Mouse (Mus musculus) lung, embryonic 16.5 days (tissue): ENCODE data around the gene Ssbp2. TPM values are rescaled to one million over a fixed set of nuclear protein-coding genes. Genes with fewer than 3 reads are reported as not detected.

Source experiments
- ATAC-seq: fragments of 200-750 bp; cut with Nextera tagmentation; 2 replicates; pipeline ENCODE4 v1.8.0; 2017; ENCODE audit warnings: low read depth, mild to moderate bottlenecking, moderate library complexity
- H3K27ac ChIP-seq: fragments of 300-500 bp; sonication (generic); 2 replicates; pipeline ENCODE4 v1.5.1; 2014; ENCODE audit warnings: mild to moderate bottlenecking, control low read depth, low read length
- H3K27me3 ChIP-seq: fragments of 300-500 bp; sonication (generic); 2 replicates; pipeline ENCODE4 v1.6.1; 2014; ENCODE audit warnings: low read depth, low read length, mixed read lengths; ENCODE audit not compliant: control insufficient read depth, insufficient read depth
- H3K36me3 ChIP-seq: fragments of 300-500 bp; sonication (generic); 2 replicates; pipeline ENCODE4 v1.6.1; 2014; ENCODE audit warnings: low read length; ENCODE audit not compliant: control insufficient read depth, insufficient read depth
- H3K4me1 ChIP-seq: fragments of 300-500 bp; sonication (generic); replicated peaks from 2 replicates; pipeline ENCODE4 v1.6.1; 2014; ENCODE audit warnings: low read length, mixed read lengths; ENCODE audit not compliant: control insufficient read depth, insufficient read depth
- H3K4me2 ChIP-seq: fragments of 300-500 bp; sonication (generic); 2 replicates; pipeline ENCODE4 v1.6.1; 2014; ENCODE audit warnings: low read depth, low read length, control low read depth
- H3K4me3 ChIP-seq: fragments of 300-500 bp; sonication (generic); 2 replicates; pipeline ENCODE4 v1.5.1; 2014; ENCODE audit warnings: mild to moderate bottlenecking, low read length, control low read depth
- H3K9ac ChIP-seq: fragments of 300-500 bp; sonication (generic); 2 replicates; pipeline ENCODE4 v1.6.1; 2014; ENCODE audit warnings: low read length, control low read depth
- H3K9me3 ChIP-seq: fragments of 300-500 bp; sonication (generic); 2 replicates; pipeline ENCODE4 v1.6.1; 2016; ENCODE audit warnings: low read length; ENCODE audit not compliant: control insufficient read depth
- WGBS: fragments of 180-500 bp; shearing (Covaris S2); extraction: QIAGEN DNeasy Blood & Tissue Kit; methylation state at CpG from one replicate; pipeline ENCODE4 v1.1.7; 2014; 5-methylcytosine and 5-hydroxymethylcytosine counted together
- microRNA-seq: library from miRNA; unstranded; fragments of <30 nt; microRNA quantifications from one replicate; pipeline ENCODE4, GENCODE M21; 2016
- polyA plus RNA-seq: library from polyadenylated mRNA; unstranded; fragments of >200 nt; fragmentation: Nextera tagmentation; extraction: Ambion mirVana; gene quantifications from 2 replicates; pipeline ENCODE4 v1.2.1, GENCODE M21; 2015

Gene Ssbp2
- polyA plus RNA-seq, 1 experiment from 2014 or later = 98.6 TPM

GRCm38 (mm10) chr13:91741280-91742047, 281.4 kb downstream of the Ssbp2 start, which contains the start of gene Acot12:
Gene Acot12 (plus strand): TSS chr13:91741512.
- Histone ChIP-seq H3K27ac (no peak within 1 kb of the TSS), H3K4me1 (peaks cover 8% of the 10 kb centered on the region; the same call in 1 of the 2 replicates), H3K9me3 (no peaks in the 10 kb centered on the region), H3K4me2 (peak within 1 kb of the TSS; percentile 86), H3K27me3 (peaks cover 7% of the 10 kb centered on the region; the same call in 1 of the 2 replicates), H3K9ac (peak within 1 kb of the TSS; percentile 66), H3K4me3 (peak within 1 kb of the TSS; percentile 49), H3K36me3 (no peaks in the 10 kb centered on the region)
- WGBS = 6% methylated on average over 45 of the region's 45 CpGs
- ATAC-seq = peak; percentile 73

GRCm38 (mm10) chr13:91743180-91743579, 283.1 kb downstream of the Ssbp2 start:
- 77% methylated on average over 3 of the region's 3 CpGs for WGBS
- no peaks in the 10 kb centered on the region for H3K9me3 ChIP-seq
- no peak overlapping the region for H3K9ac ChIP-seq
- no peak for ATAC-seq
- peaks cover 8% of the 10 kb centered on the region; the same call in 1 of the 2 replicates for H3K4me1 ChIP-seq
- H3K27me3 ChIP-seq = peaks cover 7% of the 10 kb centered on the region; the same call in 1 of the 2 replicates
- no peak overlapping the region for H3K4me3 ChIP-seq
- no peak overlapping the region for H3K27ac ChIP-seq
- H3K4me2 ChIP-seq = no peak overlapping the region
- no peaks in the 10 kb centered on the region for H3K36me3 ChIP-seq

- ATAC-seq = no peak
- peaks cover 5% of the 10 kb centered on the region; the same call in 1 of the 2 replicates for H3K4me1 ChIP-seq
- no peak overlapping the region for H3K4me2 ChIP-seq
- no peaks in the 10 kb centered on the region for H3K36me3 ChIP-seq
- no peaks in the 10 kb centered on the region for H3K9me3 ChIP-seq
- WGBS = 69% methylated on average over 5 of the region's 5 CpGs
- no peak overlapping the region for H3K9ac ChIP-seq
- no peak overlapping the region for H3K27ac ChIP-seq
- peaks cover under 1% of the 10 kb centered on the region; the same call in 1 of the 2 replicates for H3K27me3 ChIP-seq
- H3K4me3 ChIP-seq = no peak overlapping the region
Measured at GRCm38 (mm10) chr13:91746470-91746869, 286.4 kb downstream of the Ssbp2 start.

- no peak overlapping the region for H3K4me3 ChIP-seq
- no peaks in the 10 kb centered on the region for H3K4me1 ChIP-seq
- no peak overlapping the region for H3K4me2 ChIP-seq
- WGBS = 87% methylated on average over 2 of the region's 2 CpGs
- ATAC-seq = no peak
- H3K36me3 ChIP-seq = no peaks in the 10 kb centered on the region
- no peaks in the 10 kb centered on the region for H3K27me3 ChIP-seq
- H3K9ac ChIP-seq = no peak overlapping the region
- no peaks in the 10 kb centered on the region for H3K9me3 ChIP-seq
- no peak overlapping the region for H3K27ac ChIP-seq
Measured at GRCm38 (mm10) chr13:91748401-91748800, 288.3 kb downstream of the Ssbp2 start.

GRCm38 (mm10) chr13:91749981-91750380, 289.9 kb downstream of the Ssbp2 start:
- H3K36me3 ChIP-seq = no peaks in the 10 kb centered on the region
- no peaks in the 10 kb centered on the region for H3K27me3 ChIP-seq
- 52% methylated on average over 4 of the region's 4 CpGs for WGBS
- H3K9me3 ChIP-seq = no peaks in the 10 kb centered on the region
- H3K4me2 ChIP-seq = no peak overlapping the region
- no peak for ATAC-seq
- H3K9ac ChIP-seq = no peak overlapping the region
- no peak overlapping the region for H3K4me3 ChIP-seq
- no peak overlapping the region for H3K27ac ChIP-seq
- no peaks in the 10 kb centered on the region for H3K4me1 ChIP-seq

Small RNA genes within 50 kb of the gene (microRNA-seq; reads per million reads assigned to microRNA genes)
- gene Gm27656 = not detected

Other genes with a start within 250 kb of the Ssbp2 start
- 14.7 and 16.0 TPM in 2 replicates for gene Atg10, start 236.3 kb upstream of the Ssbp2 start, polyA plus RNA-seq